Mouse (Mus musculus) sigmoid colon, adult 10 weeks (tissue): ENCODE results near the gene Psmd2. TPM values are rescaled to one million over a fixed set of nuclear protein-coding genes. Genes with fewer than 3 reads are reported as not detected.

ENCODE experiments used
- polyA plus RNA-seq: library from polyadenylated mRNA; stranded (reverse); fragments of 350-450 nt; fragmentation: Illumina TruSeq; extraction: RNeasy Lipid Tissue Mini Kit (QIAGEN cat#74804); gene quantifications from one replicate; pipeline ENCODE4 v1.2.3, GENCODE M21; 2014; ENCODE audit warnings: low read depth, low replicate concordance

The Psmd2 gene
- 56.0 TPM for polyA plus RNA-seq

GRCm38 (mm10) chr16:20651076-20651946 is at the start of gene Psmd2:
Psmd2 (plus strand) TSS chr16:20651652.

DNA sequence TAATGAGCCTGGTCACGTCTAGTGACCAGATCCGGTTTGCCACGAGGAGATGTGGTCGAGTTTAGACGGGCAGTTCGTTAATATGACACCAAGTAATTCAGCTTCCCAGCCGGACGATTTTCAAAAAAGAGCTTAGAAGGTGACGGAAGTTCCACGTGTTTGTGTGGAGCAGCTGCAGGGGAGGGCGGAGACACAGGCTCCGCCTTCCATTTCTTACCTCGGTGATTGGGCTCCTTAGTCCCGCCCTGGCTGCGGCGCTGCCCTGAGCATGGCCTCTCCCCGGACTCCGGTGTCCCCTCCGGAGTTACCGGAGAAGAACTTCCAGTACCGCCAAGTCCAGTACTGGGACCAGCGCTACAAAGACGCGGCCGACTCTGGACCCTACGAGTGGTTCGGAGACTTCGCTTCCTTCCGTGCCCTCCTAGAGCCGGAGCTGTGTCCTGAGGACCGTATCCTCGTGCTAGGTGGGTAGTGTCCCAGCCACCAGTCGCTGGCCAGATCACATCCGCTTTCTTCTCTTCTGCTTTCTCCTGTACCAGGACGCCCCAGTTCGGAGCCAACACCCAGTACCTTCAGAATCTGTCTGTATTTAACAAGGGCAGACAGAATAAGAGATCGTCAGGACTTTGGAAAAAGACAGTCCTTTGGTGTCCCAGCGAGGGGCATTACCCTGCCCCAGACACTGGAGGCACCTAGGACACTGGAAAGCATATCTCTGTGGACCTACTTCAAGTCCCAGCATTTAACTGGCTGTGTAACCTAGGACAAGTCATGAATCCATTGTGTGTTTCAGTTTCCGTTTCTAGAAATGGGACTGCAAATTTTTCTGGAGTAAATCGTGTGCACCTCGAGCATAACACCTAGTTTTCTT is 39.9 kb upstream of the Psmd2 start, which contains the start of the genes Eef1akmt4, Gm49333 and Alg3:
TSS of gene Eef1akmt4 (plus strand) at position 237 of the 871 bp plus-strand sequence.
TSS of gene Gm49333 (plus strand) at position 254 of the 871 bp plus-strand sequence.
TSS of gene Alg3 (minus strand) at position 379 of the 871 bp plus-strand sequence.

DNA sequence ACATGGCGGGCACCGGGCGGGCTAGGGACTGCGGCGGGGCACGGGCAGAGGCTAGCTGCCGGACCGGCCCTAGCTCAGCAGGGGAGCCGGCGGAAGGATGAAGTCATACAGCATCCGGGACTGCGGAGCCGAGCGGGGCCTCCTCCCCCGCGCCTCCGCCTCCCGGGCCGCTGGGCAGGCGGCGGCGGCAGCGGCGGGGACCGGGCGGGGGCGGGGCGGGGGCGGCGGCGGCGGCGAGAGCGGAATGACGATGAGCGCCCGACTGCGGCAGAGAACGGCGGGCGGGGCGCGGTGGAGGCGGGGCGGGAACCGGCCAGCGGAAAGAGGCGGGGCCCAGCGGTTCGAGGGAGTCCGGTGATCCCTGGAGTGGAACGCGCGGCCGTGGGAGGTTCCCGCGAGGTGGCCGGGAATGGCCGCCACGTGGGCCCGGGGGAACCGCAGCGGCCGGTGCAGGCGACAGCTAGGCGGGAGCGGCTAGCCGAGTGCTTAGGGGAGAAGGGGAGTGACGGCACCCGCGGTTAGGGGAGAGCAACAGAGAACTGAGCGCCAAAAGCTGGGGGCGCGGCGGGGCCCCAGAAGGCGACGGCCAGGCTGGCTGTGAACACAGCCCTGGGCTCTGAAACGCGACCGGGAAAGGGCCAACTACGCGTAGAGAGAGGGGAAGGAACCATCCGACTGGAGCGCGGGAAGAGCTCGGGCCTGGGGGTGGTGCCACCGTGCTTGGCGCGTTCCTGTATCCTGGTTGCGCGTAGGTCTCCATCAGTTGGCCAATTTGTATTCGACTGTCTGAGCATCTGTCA is 30.1 kb upstream of the Psmd2 start, which contains the start of gene Camk2n2:
TSS of gene Camk2n2 (minus strand) at position 97 of the 800 bp plus-strand sequence.

DNA sequence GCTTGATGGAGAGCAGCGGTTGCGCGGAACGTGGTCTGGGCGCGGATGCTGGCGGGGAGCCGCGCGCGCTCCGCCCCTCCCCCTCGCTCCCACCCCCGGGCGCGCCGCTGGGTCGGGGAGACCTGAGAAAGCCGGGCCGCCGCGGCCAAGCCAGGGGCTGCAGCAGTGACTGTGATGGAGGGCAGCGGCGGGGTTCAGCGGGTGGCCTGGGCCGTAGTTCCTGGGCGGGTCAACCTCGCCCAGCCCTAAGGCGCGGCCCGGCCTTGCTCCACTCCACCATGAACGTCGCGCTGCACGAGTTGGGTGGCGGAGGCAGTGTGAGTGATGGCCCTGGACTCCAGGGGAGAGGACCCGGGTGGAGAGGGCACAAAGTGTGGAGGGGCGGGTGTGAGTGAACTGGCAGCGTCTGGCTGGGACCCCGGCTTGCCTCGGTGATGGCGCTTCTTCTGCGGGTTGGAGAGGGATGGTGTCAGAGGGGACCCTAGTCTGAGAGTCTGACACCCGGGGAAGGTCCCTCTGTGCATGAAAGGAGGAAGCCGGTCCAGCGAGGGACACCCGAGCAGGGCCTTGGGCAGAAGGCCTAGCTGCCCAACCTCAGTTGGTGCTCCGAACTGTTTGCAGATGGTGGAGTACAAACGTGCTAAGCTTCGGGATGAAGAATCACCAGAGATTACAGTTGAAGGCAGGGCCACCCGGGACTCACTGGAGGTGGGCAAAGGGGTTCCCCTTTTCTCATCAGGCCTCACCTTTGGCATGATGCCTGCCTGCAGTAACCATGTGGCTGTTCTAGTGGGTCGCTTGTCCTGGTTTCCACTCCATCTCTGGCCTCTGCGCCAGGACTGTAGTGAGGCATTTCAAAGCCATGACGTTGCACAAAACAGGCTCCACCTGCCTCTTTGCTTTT is 21.5 kb upstream of the Psmd2 start, which contains the start of gene Ece2:
TSS of gene Ece2 (plus strand) at position 98 of the 904 bp plus-strand sequence.

GRCm38 (mm10) chr16:20668013-20668412 is 16.6 kb downstream of the Psmd2 start, which contains the start of gene Eif4g1:
Eif4g1 (plus strand) TSS chr16:20668313.

DNA sequence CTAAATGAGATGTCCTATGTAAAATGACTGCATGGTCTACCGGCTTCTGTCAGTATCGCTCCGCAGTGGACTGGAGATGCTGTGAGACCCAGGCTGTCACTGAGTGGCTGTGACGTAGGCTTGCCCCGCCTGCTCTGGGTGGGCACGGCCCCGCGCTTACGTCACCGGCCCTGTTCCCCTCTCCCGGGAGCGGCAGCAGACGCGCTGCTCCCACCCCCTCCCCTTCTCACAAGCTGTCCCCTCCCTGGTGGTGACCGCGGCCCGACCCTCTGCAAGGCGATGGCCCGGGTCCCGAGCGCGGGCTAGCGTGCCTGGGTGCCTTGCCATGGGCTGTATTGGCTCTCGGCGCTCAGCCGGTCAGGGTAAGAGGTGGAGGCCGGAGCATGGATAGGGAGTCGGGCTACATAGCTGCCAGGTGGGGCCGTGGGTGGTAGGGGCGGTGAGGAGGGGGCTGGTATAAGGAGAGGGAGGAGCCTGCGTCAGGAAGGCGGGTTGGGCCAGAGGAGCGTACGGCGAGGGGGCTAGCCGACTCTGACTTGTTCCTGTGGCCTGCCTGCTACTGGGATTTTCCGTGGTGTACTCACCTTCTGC is 41.8 kb downstream of the Psmd2 start, which contains the start of gene Fam131a:
TSS of gene Fam131a (plus strand) at position 131 of the 591 bp plus-strand sequence.

Other genes starting within 250 kb of the Psmd2 start
- gene Abcc5, start 225.3 kb upstream of the Psmd2 start, polyA plus RNA-seq: 21.1 TPM
- gene Eif2b5, start 152.8 kb upstream of the Psmd2 start, polyA plus RNA-seq: 7.8 TPM
- gene Dvl3, start 134.7 kb upstream of the Psmd2 start, polyA plus RNA-seq: 23.3 TPM
- gene Ap2m1, start 116.2 kb upstream of the Psmd2 start, polyA plus RNA-seq: 87.0 TPM
- 9.1 TPM for gene Abcf3, start 103.1 kb upstream of the Psmd2 start, polyA plus RNA-seq
- 0.76 TPM for gene Vwa5b2, start 62.2 kb upstream of the Psmd2 start, polyA plus RNA-seq
- 1.9 TPM for gene Eef1akmt4, start 40.1 kb upstream of the Psmd2 start, polyA plus RNA-seq
- gene Gm49333, start 40.0 kb upstream of the Psmd2 start, polyA plus RNA-seq: not detected
- 3.7 TPM for gene Alg3, start 39.9 kb upstream of the Psmd2 start, polyA plus RNA-seq
- gene Camk2n2, start 30.4 kb upstream of the Psmd2 start, polyA plus RNA-seq: 0.47 TPM
- 0.47 TPM for gene Ece2, start 21.8 kb upstream of the Psmd2 start, polyA plus RNA-seq
- 135 TPM for gene Eif4g1, start 16.7 kb downstream of the Psmd2 start, polyA plus RNA-seq
- gene Fam131a, start 41.6 kb downstream of the Psmd2 start, polyA plus RNA-seq: not detected
- gene Polr2h, start 66.0 kb downstream of the Psmd2 start, polyA plus RNA-seq: 26.0 TPM
- gene Clcn2, start 66.1 kb downstream of the Psmd2 start, polyA plus RNA-seq: 5.6 TPM
- gene Chrd, start 81.5 kb downstream of the Psmd2 start, polyA plus RNA-seq: 0.28 TPM
- gene Thpo, start 82.9 kb downstream of the Psmd2 start, polyA plus RNA-seq: 0.47 TPM